Mouse (Mus musculus) CH12.LX (cell line): ENCODE measurements around the gene Lnpk. TPM values are rescaled to one million over a fixed set of nuclear protein-coding genes. Genes with fewer than 3 reads are reported as not detected.

Experiments
- DNase-seq: peaks from one replicate; pipeline ENCODE4 v3.0.0-alpha.2; 2013; ENCODE audit errors: extremely low read depth
- H3K27ac ChIP-seq: 2 replicates; pipeline ENCODE4 v1.5.1; 2012; ENCODE audit warnings: low read depth, mild to moderate bottlenecking, control low read depth, moderate library complexity; ENCODE audit not compliant: insufficient read depth
- H3K27me3 ChIP-seq: replicated peaks from 2 replicates; pipeline ENCODE3; 2012; ENCODE audit warnings: inconsistent platforms
- H3K36me3 ChIP-seq, 2 experiments: replicated peaks in 1 of 2; 2 replicates each; pipeline versions ENCODE3 to v1.6.1; 2012; ENCODE audit warnings: inconsistent platforms in 1 of 2, low read length in 1 of 2, mild to moderate bottlenecking in 1 of 2, mixed read lengths in 1 of 2, moderate library complexity in 1 of 2; ENCODE audit not compliant: control insufficient read depth in 1 of 2, insufficient read depth in 1 of 2
- H3K4me1 ChIP-seq, 2 experiments: 2 replicates each; pipeline ENCODE4 v1.6.1; 2012; ENCODE audit warnings: inconsistent platforms in 1 of 2, moderate library complexity in 1 of 2; ENCODE audit not compliant: insufficient read depth in 2 of 2, control insufficient read depth in 1 of 2
- H3K4me2 ChIP-seq: 2 replicates; pipeline ENCODE4 v1.6.1; 2012; ENCODE audit warnings: low read depth, mild to moderate bottlenecking, control low read depth; ENCODE audit not compliant: poor library complexity, insufficient read depth, severe bottlenecking
- H3K4me3 ChIP-seq, 3 experiments: fragments of 150-350 bp in 1 of 3; sonication (generic) in 1 of 3; replicated peaks in 1 of 3; 2 replicates each; pipeline versions ENCODE3 to v1.5.1; 2011 to 2012; ENCODE audit warnings: low read depth in 2 of 3, low read length in 2 of 3, mild to moderate bottlenecking in 2 of 3, moderate library complexity in 2 of 3, control low read depth in 1 of 3, improper control_type of control experiment in 1 of 3, inconsistent platforms in 1 of 3, mixed read lengths in 1 of 3; ENCODE audit not compliant: poor library complexity in 1 of 3
- H3K79me2 ChIP-seq: replicated peaks from 2 replicates; pipeline ENCODE4 v1.6.1; 2012; ENCODE audit warnings: mild to moderate bottlenecking, moderate library complexity; ENCODE audit not compliant: control insufficient read depth, poor library complexity, insufficient read depth, severe bottlenecking; ENCODE audit errors: extremely low read depth
- H3K9ac ChIP-seq: 2 replicates; pipeline ENCODE4 v1.6.1; 2012; ENCODE audit warnings: low read depth, mild to moderate bottlenecking, control low read depth, moderate library complexity; ENCODE audit not compliant: insufficient read depth
- H3K9me3 ChIP-seq: replicated peaks from 2 replicates; pipeline ENCODE3; 2012; ENCODE audit warnings: low read length, inconsistent platforms, mixed read lengths
- CHD1 ChIP-seq: IDR thresholded peaks from 2 replicates; pipeline ENCODE4 v1.6.1; 2012; ENCODE audit warnings: low read depth, low read length, improper control_type of control experiment, inconsistent platforms
- E2F4 ChIP-seq: IDR thresholded peaks from 2 replicates; pipeline ENCODE4 v1.6.1; 2011; ENCODE audit warnings: low read depth, low read length, improper control_type of control experiment; ENCODE audit not compliant: insufficient replicate concordance
- EP300 ChIP-seq: IDR thresholded peaks from 2 replicates; pipeline ENCODE4 v1.6.1; 2011; ENCODE audit warnings: low read length, improper control_type of control experiment
- GABPA ChIP-seq: IDR thresholded peaks from 2 replicates; pipeline ENCODE4 v1.6.1; 2012; ENCODE audit warnings: low read depth, low read length, improper control_type of control experiment, inconsistent platforms; ENCODE audit not compliant: insufficient replicate concordance
- HCFC1 ChIP-seq: IDR thresholded peaks from 2 replicates; pipeline ENCODE4 v1.6.1; 2012; ENCODE audit warnings: low read depth, mild to moderate bottlenecking, inconsistent platforms, low read length, improper control_type of control experiment
- IRF4 ChIP-seq: IDR thresholded peaks from 2 replicates; pipeline ENCODE4 v1.6.1; 2014; ENCODE audit warnings: low read depth, mild to moderate bottlenecking, inconsistent platforms, low read length, improper control_type of control experiment
- JUN ChIP-seq: IDR thresholded peaks from 2 replicates; pipeline ENCODE4 v1.6.1; 2011; ENCODE audit warnings: low read depth, mild to moderate bottlenecking, low read length, improper control_type of control experiment, moderate library complexity; ENCODE audit not compliant: insufficient read depth
- MAX ChIP-seq: IDR thresholded peaks from 2 replicates; pipeline ENCODE4 v1.6.1; 2011; ENCODE audit warnings: low read length, improper control_type of control experiment
- POLR2AphosphoS2 ChIP-seq: IDR thresholded peaks from 2 replicates; pipeline ENCODE4 v1.6.1; 2011; ENCODE audit warnings: low read depth, low read length, improper control_type of control experiment
- RAD21 ChIP-seq: IDR thresholded peaks from 2 replicates; pipeline ENCODE4 v1.6.1; 2011; ENCODE audit warnings: low read depth, mild to moderate bottlenecking, low read length, improper control_type of control experiment, moderate library complexity
- USF2 ChIP-seq: conservative IDR thresholded peaks from 2 replicates; pipeline ENCODE4 v1.6.1; 2011; ENCODE audit warnings: low read depth, low read length, improper control_type of control experiment
- ZNF384 ChIP-seq: IDR thresholded peaks from 2 replicates; pipeline ENCODE4 v1.6.1; 2012; ENCODE audit warnings: low read depth, low read length, improper control_type of control experiment, inconsistent platforms
- dilution Hi-C: fragments of 300-500 bp; cut with MboI; formaldehyde crosslinking; loops from 2 replicates; pipeline ENCODE4 v1.14.3; 2020; ENCODE audit warnings: low sequenced_read_pairs; ENCODE audit not compliant: extremely low pct_unique_long_range_greater_than_20kb, extremely low pct_ligation_motif_present
- in situ Hi-C: fragments of 300-500 bp; cut with MboI; formaldehyde crosslinking; loops from 3 replicates; pipeline ENCODE4 v1.14.3; 2019; ENCODE audit warnings: low sequenced_read_pairs, low pct_ligation_motif_present, low pct_unique_long_range_greater_than_20kb, mixed read lengths
- polyA plus RNA-seq: library from polyadenylated mRNA; unstranded; fragments of >175 nt; gene quantifications from 2 replicates; pipeline ENCODE4 v1.2.1, GENCODE M21; 2012; ENCODE audit warnings: low read depth; ENCODE audit not compliant: insufficient read length
- total RNA-seq, 2 experiments: library from RNA; depleted of rRNA; stranded (reverse); fragments of 300-350 nt in 1 of 2; fragments of >200 nt in 1 of 2; gene quantifications; 2 replicates each; pipeline ENCODE4 v1.2.3; 2012 to 2014

Lnpk gene
- total and polyA plus RNA-seq, 3 experiments: 21.1 to 51.7 (median 37.1) TPM

GRCm38 (mm10) chr2:74559822-74560221 is 19.4 kb downstream of the Lnpk start:
- dilution Hi-C loops: no loop called here
- Histone ChIP-seq H3K4me1 (peaks cover 0 to 27% of the 10 kb centered on the region in 2 experiments; a peak in 2 of 4 replicates), H3K9me3 (peaks cover 3% of the 10 kb centered on the region), H3K9ac (no peak overlapping the region), H3K4me3 (no peak overlapping the region), H3K79me2 (no peaks in the 10 kb centered on the region), H3K36me3 (peaks cover 3 to 36% of the 10 kb centered on the region in 2 experiments), H3K4me2 (no peak overlapping the region), H3K27me3 (no peaks in the 10 kb centered on the region)
- no peak for DNase-seq
- TF ChIP-seq GABPA: no peak
- TF ChIP-seq USF2: no peak
- TF ChIP-seq RAD21: no peak
- TF ChIP-seq MAX: no peak
- TF ChIP-seq, all 38 proteins: peak for 0
- in situ Hi-C loops: no loop called here
- H3K27ac ChIP-seq: no peak overlapping the region

- H3K4me2 ChIP-seq: no peak overlapping the region
- in situ Hi-C loops: no loop called here
- no peak overlapping the region for H3K27ac ChIP-seq
- TF ChIP-seq HCFC1 (no peak), IRF4 (peak; percentile 82), ZNF384 (peak; percentile 76), EP300 (peak; percentile 86), JUN (no peak)
- H3K79me2 ChIP-seq: no peaks in the 10 kb centered on the region
- DNase-seq: no peak
- H3K4me3 ChIP-seq: no peak overlapping the region
- peaks cover 3 to 34% of the 10 kb centered on the region in 2 experiments for H3K36me3 ChIP-seq
- H3K9ac ChIP-seq: no peak overlapping the region
- H3K27me3 ChIP-seq: no peaks in the 10 kb centered on the region
- H3K4me1 ChIP-seq: peaks cover 0 to 27% of the 10 kb centered on the region in 2 experiments; a peak in 2 of 4 replicates
- peaks cover 3% of the 10 kb centered on the region for H3K9me3 ChIP-seq
- dilution Hi-C loops: no loop called here
Observed at GRCm38 (mm10) chr2:74559092-74559491, 20.1 kb downstream of the Lnpk start.

GRCm38 (mm10) chr2:74557451-74557850 is 21.8 kb downstream of the Lnpk start:
- dilution Hi-C loops (no loop called here), in situ Hi-C loops (no loop called here)
- DNase-seq: no peak
- Histone ChIP-seq H3K4me2 (no peak overlapping the region), H3K9ac (no peak overlapping the region), H3K4me1 (peaks cover 0 to 27% of the 10 kb centered on the region in 2 experiments; a peak in 2 of 4 replicates), H3K4me3 (no peak overlapping the region), H3K27me3 (no peaks in the 10 kb centered on the region), H3K36me3 (peaks cover 7 to 35% of the 10 kb centered on the region in 2 experiments), H3K9me3 (peaks cover 3% of the 10 kb centered on the region), H3K79me2 (no peaks in the 10 kb centered on the region), H3K27ac (no peak overlapping the region)
- TF ChIP-seq CHD1 (no peak), E2F4 (no peak), POLR2AphosphoS2 (no peak), HCFC1 (no peak), IRF4 (no peak)
